Mouse (Mus musculus) CH12.LX (cell line): ENCODE measurements at regions not wholly inside any gene's neighbourhood (a gene's known extent, or its start where the extent isn't known, plus 50 kb on each side); places are given as distances from the start of the nearest gene placed in this dataset.

Experiments used
- BHLHE40 ChIP-seq: IDR thresholded peaks from 2 replicates; pipeline ENCODE4 v1.6.1; 2011; ENCODE audit warnings: mild to moderate bottlenecking, low read depth, low read length, improper control_type of control experiment
- CHD1 ChIP-seq: IDR thresholded peaks from 2 replicates; pipeline ENCODE4 v1.6.1; 2012; ENCODE audit warnings: low read depth, low read length, improper control_type of control experiment, inconsistent platforms
- CTCF ChIP-seq, 2 experiments: IDR thresholded peaks in 1 of 2; conservative IDR thresholded peaks in 1 of 2; 2 replicates each; pipeline ENCODE4 v1.5.1; 2011 to 2012; ENCODE audit warnings: low read depth in 2 of 2, low read length in 2 of 2, improper control_type of control experiment in 1 of 2, inconsistent platforms in 1 of 2, mild to moderate bottlenecking in 1 of 2, moderate library complexity in 1 of 2
- HCFC1 ChIP-seq: IDR thresholded peaks from 2 replicates; pipeline ENCODE4 v1.6.1; 2012; ENCODE audit warnings: low read depth, mild to moderate bottlenecking, inconsistent platforms, low read length, improper control_type of control experiment
- JUND ChIP-seq: conservative IDR thresholded peaks from 2 replicates; pipeline ENCODE4 v1.6.1; 2011; ENCODE audit warnings: low read depth, low read length, improper control_type of control experiment
- MAZ ChIP-seq: IDR thresholded peaks from 2 replicates; pipeline ENCODE4 v1.6.1; 2012; ENCODE audit warnings: low read depth, mild to moderate bottlenecking, inconsistent platforms, low read length, improper control_type of control experiment, moderate library complexity
- POLR2A ChIP-seq: IDR thresholded peaks from 2 replicates; pipeline ENCODE4 v1.6.1; 2011; ENCODE audit warnings: low read depth, mild to moderate bottlenecking, improper control_type of control experiment, low read length
- POLR2AphosphoS2 ChIP-seq: IDR thresholded peaks from 2 replicates; pipeline ENCODE4 v1.6.1; 2011; ENCODE audit warnings: low read depth, low read length, improper control_type of control experiment
- TBP ChIP-seq: conservative IDR thresholded peaks from 2 replicates; pipeline ENCODE4 v1.6.1; 2011; ENCODE audit warnings: low read depth, low read length, improper control_type of control experiment
- TCF12 ChIP-seq: IDR thresholded peaks from 2 replicates; pipeline ENCODE4 v1.6.1; 2014; ENCODE audit warnings: low read depth, mild to moderate bottlenecking, inconsistent platforms, low read length, improper control_type of control experiment
- USF1 ChIP-seq: IDR thresholded peaks from 2 replicates; pipeline ENCODE4 v1.6.1; 2014; ENCODE audit warnings: low read depth, mild to moderate bottlenecking, inconsistent platforms, low read length, improper control_type of control experiment
- USF2 ChIP-seq: conservative IDR thresholded peaks from 2 replicates; pipeline ENCODE4 v1.6.1; 2011; ENCODE audit warnings: low read depth, low read length, improper control_type of control experiment
- ZC3H11A ChIP-seq: IDR thresholded peaks from 2 replicates; pipeline ENCODE4 v1.6.1; 2012; ENCODE audit warnings: low read depth, mild to moderate bottlenecking, inconsistent platforms, low read length, improper control_type of control experiment
- ZMIZ1 ChIP-seq: IDR thresholded peaks from 2 replicates; pipeline ENCODE4 v1.6.1; 2012; ENCODE audit warnings: low read depth, mild to moderate bottlenecking, inconsistent platforms, low read length, improper control_type of control experiment

- TF ChIP-seq USF1 = no peak
- no peak for TF ChIP-seq POLR2A
- TF ChIP-seq BHLHE40 = no peak
- no peak for TF ChIP-seq TCF12
- TF ChIP-seq CHD1 = no peak
- no peak for TF ChIP-seq CTCF (conservative IDR thresholded peaks at IDR 0.05 in 1 of 2, IDR thresholded peaks at IDR 0.05 in 1 of 2; ENCODE audit: low read depth in 2 of 2, low read length in 2 of 2)
- TF ChIP-seq POLR2AphosphoS2 = no peak
- TF ChIP-seq ZC3H11A = no peak
- no peak for TF ChIP-seq TBP
- TF ChIP-seq MAZ = no peak
- no peak for TF ChIP-seq JUND
- TF ChIP-seq USF2 = no peak
- no peak for TF ChIP-seq HCFC1
- no peak for TF ChIP-seq ZMIZ1
Observed at GRCm38 (mm10) chr12:114067166-114067565, 523.5 kb downstream of the Adam6a start.
